ENCODE assay signal across 9 mouse cellular contexts in the genomic region with DNA sequence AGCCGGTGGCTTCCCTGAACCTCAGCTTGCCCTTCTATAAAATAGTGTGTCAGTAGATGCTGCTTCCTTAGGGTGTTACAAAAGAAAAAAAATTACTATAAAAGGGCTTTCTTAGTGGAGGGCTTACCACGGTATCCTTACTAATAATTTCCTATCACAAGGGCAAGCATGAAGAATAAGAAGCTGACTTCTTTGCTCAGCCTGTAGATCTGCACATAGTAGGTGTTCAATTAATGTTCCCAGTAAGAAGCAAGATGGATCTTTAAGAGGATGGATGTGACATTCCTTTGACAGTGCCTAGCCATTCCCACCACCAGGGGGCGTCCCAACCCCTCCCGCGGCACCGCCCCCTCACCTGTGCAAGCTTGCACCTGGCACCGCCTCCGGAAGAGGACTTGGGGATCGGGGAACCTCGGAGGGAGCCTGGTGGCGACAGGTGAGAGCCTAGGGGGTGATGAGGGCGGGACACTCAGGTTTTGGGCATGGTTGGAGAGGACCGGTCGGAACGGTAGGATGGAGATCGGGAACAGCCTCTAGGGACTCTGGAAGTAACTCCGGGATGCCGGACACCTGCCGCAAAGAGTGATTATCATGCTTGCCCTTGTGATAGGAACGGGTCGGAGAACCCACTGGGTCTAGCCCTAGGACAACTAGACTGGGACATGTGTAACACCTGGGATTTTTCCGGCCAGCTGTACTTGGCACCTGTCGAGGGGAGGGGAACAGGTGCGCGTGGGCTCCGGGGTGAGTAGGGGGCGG. TPM values are rescaled to one million over a fixed set of nuclear protein-coding genes. Genes with fewer than 3 reads are reported as not detected.
DNase-seq lines count a peak whose midpoint lies in the region; ATAC-seq lines count a peak whose summit lies in the region.
"Had no signal": no experiment of that assay in that cellular context is flagged by ENCODE, and none has a peak within 500 bp of the region (broad histone marks: within the 10 kb centered on the region; RNA-seq: fewer than 3 reads in every experiment).

A gene (plus strand): TSS at position 390 of the 759 bp plus-strand sequence.

- DNase-seq in adrenal gland, postnatal 25 days, result peak; percentile 63
- DNase-seq in kidney, postnatal 4 days, result peak; percentile 81 to 85
- DNase-seq in left cerebral cortex, adult 11 months (ENCODE audit: low spot score), result no peak
- no peak for DNase-seq in Muller cell, postnatal 12 days (ENCODE audit: inconsistent ontology term)

- no peak within 1 kb of the TSS for H3K4me2 ChIP-seq in midbrain, embryonic 13.5 days (replicated peaks)
- H3K4me2 ChIP-seq in midbrain, embryonic 16.5 days (ENCODE audit: low read length), result no peak within 1 kb of the TSS
- peak within 1 kb of the TSS; percentile 47 for H3K4me2 ChIP-seq in heart, embryonic 15.5 days

- no peaks in the 10 kb centered on the region for H3K9me3 ChIP-seq in midbrain, embryonic 13.5 days
- H3K9me3 ChIP-seq in midbrain, embryonic 16.5 days (replicated peaks; ENCODE audit: control insufficient read depth, low read length, poor library complexity, severe bottlenecking), result no peaks in the 10 kb centered on the region
- no peaks in the 10 kb centered on the region for H3K9me3 ChIP-seq in heart, embryonic 15.5 days (replicated peaks)
- no peaks in the 10 kb centered on the region for H3K9me3 ChIP-seq in megakaryocyte, embryonic 14.5 days

- no peak within 1 kb of the TSS for H3K27ac ChIP-seq in midbrain, embryonic 13.5 days
- no peak within 1 kb of the TSS for H3K27ac ChIP-seq in midbrain, embryonic 16.5 days (ENCODE audit: low read length)
- no peak within 1 kb of the TSS for H3K27ac ChIP-seq in heart, embryonic 15.5 days

- no peak for ATAC-seq in midbrain, embryonic 13.5 days
- no peak for ATAC-seq in midbrain, embryonic 16.5 days
- ATAC-seq in heart, embryonic 15.5 days (replicated peaks; ENCODE audit: insufficient number of reproducible peaks, insufficient read depth, low FRiP score, low read depth), result no peak

- 0 out of 2 replicates have a peak within 1 kb of the TSS, but pooled peaks have one; percentile 5 for H3K4me3 ChIP-seq in midbrain, embryonic 13.5 days (replicated peaks)
- no peak within 1 kb of the TSS for H3K4me3 ChIP-seq in midbrain, embryonic 16.5 days (ENCODE audit: low read depth, low read length)
- H3K4me3 ChIP-seq in heart, embryonic 15.5 days, result peak within 1 kb of the TSS; percentile 31
- H3K4me3 ChIP-seq in megakaryocyte, embryonic 14.5 days (replicated peaks), result peak within 1 kb of the TSS; percentile 83

- 8% methylated on average over 27 of the region's 27 CpGs for WGBS in midbrain, embryonic 13.5 days
- WGBS in midbrain, embryonic 16.5 days, result 5% methylated on average over 27 of the region's 27 CpGs
- 6% methylated on average over 27 of the region's 27 CpGs for WGBS in heart, embryonic 15.5 days

- peaks cover 53% of the 10 kb centered on the region for H3K27me3 ChIP-seq in midbrain, embryonic 13.5 days
- H3K27me3 ChIP-seq in midbrain, embryonic 16.5 days (ENCODE audit: control insufficient read depth, insufficient read depth, low read depth, low read length), result peaks cover 39% of the 10 kb centered on the region
- H3K27me3 ChIP-seq in heart, embryonic 15.5 days, result peaks cover 47% of the 10 kb centered on the region
- H3K27me3 ChIP-seq in megakaryocyte, embryonic 14.5 days (replicated peaks), result peaks cover 69% of the 10 kb centered on the region

- H3K36me3 ChIP-seq in midbrain, embryonic 13.5 days, result no peaks in the 10 kb centered on the region
- no peaks in the 10 kb centered on the region for H3K36me3 ChIP-seq in midbrain, embryonic 16.5 days (ENCODE audit: control insufficient read depth, insufficient read depth, low read length)
- no peaks in the 10 kb centered on the region for H3K36me3 ChIP-seq in heart, embryonic 15.5 days
- H3K36me3 ChIP-seq in megakaryocyte, embryonic 14.5 days (replicated peaks; ENCODE audit: low read length), result no peaks in the 10 kb centered on the region

- H3K9ac ChIP-seq in midbrain, embryonic 13.5 days (replicated peaks), result no peak within 1 kb of the TSS
- H3K9ac ChIP-seq in midbrain, embryonic 16.5 days (ENCODE audit: low read depth, low read length), result no peak within 1 kb of the TSS
- H3K9ac ChIP-seq in heart, embryonic 15.5 days, result no peak within 1 kb of the TSS; the same call in 1 of the 2 replicates

- H3K4me1 ChIP-seq in midbrain, embryonic 13.5 days (replicated peaks), result no peaks in the 10 kb centered on the region
- no peaks in the 10 kb centered on the region for H3K4me1 ChIP-seq in midbrain, embryonic 16.5 days (ENCODE audit: control insufficient read depth, insufficient read depth, low read length)
- peaks cover 12% of the 10 kb centered on the region for H3K4me1 ChIP-seq in heart, embryonic 15.5 days (replicated peaks)
- peaks cover 26% of the 10 kb centered on the region for H3K4me1 ChIP-seq in megakaryocyte, embryonic 14.5 days

RNA-seq across cellular contexts. Expression of the gene that starts here (rescaled TPM):
- 0.16 TPM in 1 of 2 replicates, not detected in the other for polyA plus RNA-seq in midbrain, embryonic 13.5 days (2015; fragmentation: Nextera tagmentation; extraction: Ambion mirVana)
- 0.15 TPM in 1 of 2 replicates, not detected in the other for polyA plus RNA-seq in midbrain, embryonic 16.5 days (2015; fragmentation: Nextera tagmentation; extraction: Ambion mirVana)
- total RNA-seq in adrenal gland, postnatal 25 days (2021), result not detected in 2 replicates
- polyA plus RNA-seq in heart, embryonic 15.5 days (2015; fragmentation: Nextera tagmentation; extraction: Ambion mirVana), result 0.35 and 0.39 TPM in 2 replicates
- polyA plus RNA-seq in megakaryocyte, embryonic 14.5 days (2012; ENCODE audit: insufficient read depth, low replicate concordance), result not detected in 2 replicates
- total RNA-seq: neutrophil, adult 5-6 weeks had no signal

Comparison
In these comparisons a context has a peak if more than half of its experiments do, and no peak if none do; other contexts are left out.
1. Peak in DNase-seq in adrenal gland, postnatal 25 days; RNA of the gene not detected or under 1 TPM.
2. DNase-seq: peak in kidney, postnatal 4 days (2 of 2); none in left cerebral cortex, adult 11 months (single experiment) and Muller cell, postnatal 12 days (single experiment).